Mouse (Mus musculus) spleen, postnatal 36 days (tissue): ENCODE measurements around the gene Exosc6.
"Not testable (repeated sequence)": the region's sequence is repeated elsewhere in the genome, so short reads cannot be mapped to it uniquely, and the experiment has no call there.

Experiments
- DNase-seq, 2 experiments: peaks; one replicate each; pipeline ENCODE4 v3.0.0; 2022; ENCODE audit warnings: low spot score in 2 of 2, mixed read lengths in 1 of 2

Gene Exosc6

DNA sequence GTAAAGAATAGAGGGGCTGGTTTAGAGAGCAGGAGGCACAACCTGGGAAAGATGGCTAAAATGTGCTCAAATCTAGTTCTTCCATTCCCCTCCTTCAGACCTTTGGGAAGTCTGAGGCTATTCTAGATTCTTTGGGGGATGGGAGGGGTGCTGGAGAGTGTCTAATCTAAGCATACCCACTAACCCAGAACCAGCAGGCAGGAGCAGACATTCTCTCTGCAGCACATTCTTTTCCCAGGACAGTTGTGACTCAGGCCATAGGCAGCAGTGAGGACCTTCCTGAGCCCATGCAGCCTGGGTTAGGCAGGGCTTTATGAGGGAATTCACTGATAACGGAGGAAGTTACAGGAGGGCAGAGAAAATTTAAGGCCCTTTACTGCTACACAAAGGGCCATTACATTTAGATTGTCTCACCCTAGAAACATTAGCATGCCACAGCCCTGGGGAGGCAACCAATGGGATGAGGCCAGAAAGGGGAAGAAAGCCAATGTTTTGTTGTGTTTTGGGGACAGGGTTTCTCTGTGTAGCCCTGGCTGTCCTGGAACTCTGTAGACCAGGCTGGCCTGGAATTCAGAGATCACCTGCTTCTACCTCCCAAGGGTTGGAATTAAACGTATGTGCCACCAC lies 2.9 kb downstream of the Exosc6 start:
- DNase-seq = no peak

DNA sequence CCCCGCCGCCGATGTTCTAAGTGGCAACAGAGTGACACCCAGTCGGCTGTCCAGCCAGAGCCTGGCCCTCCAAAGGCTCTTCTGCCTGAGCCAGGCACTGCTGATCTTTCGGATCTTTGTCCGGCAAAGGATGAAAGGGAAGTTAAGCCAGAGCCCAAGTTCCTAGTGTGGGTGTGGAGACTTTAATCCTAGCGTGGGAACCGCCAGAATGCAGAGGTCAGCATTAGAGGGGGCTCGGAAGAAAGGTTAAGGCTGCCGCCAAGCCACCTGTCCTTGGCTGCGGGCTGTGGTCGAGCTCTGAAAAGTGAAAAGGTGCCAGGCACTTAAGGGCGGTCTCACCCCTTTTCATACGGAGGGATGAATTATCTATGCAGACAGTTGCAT lies 5.5 kb downstream of the Exosc6 start:
- DNase-seq = no peak

DNA sequence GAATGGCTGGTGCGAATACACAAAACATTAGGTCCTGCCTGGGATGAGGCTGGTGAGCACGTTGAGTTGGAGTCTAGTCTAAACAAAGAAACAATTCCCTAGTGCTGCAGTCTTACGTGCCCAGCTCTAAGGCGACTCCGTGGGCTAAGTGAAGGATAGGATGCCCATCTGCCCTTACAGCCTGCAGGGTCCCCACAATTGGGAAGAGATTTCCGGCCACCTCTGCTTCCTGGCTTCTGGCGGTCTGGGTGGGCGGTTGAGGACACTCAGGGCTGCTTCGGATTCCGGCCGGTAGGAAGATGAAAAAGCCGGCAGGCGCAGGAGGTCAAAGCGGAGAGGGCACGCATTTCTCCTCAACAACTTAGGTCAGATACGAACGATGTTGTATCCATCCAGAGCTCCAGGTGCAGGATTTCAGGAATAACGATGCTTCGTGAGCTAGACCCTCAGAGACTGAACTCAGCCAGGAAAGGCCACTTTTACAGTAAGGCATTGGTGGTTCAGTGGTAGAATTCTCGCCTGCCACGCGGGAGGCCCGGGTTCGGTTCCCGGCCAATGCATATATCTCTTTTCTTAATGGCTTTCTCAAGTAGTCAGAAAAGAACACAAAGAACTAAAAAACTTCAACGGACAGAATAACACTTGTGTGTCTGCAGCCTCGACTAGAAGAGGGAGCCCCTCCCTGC lies 6.1 kb downstream of the Exosc6 start:
- peak; percentile 78 to 86 for DNase-seq

DNA sequence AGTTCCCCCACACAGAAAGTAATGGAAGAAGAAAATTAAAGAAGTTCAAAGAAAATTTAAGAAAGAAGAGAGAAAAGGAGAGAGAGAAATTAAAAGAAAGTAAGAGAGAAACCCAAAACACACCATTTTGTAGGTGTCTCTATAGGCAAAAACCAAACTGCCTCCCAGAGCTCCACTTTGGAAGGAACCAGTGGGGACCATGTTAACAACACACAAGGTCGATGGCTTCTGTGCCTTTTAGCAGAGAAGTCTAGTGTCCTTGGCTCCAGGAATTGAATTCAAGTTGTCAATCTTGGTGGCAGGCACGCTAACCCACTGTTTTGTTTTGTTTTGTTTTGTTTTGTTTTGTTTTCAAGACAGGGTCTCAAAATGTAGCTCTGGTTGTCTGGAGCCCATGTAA lies 6.8 kb downstream of the Exosc6 start:
- DNase-seq = no peak

DNA sequence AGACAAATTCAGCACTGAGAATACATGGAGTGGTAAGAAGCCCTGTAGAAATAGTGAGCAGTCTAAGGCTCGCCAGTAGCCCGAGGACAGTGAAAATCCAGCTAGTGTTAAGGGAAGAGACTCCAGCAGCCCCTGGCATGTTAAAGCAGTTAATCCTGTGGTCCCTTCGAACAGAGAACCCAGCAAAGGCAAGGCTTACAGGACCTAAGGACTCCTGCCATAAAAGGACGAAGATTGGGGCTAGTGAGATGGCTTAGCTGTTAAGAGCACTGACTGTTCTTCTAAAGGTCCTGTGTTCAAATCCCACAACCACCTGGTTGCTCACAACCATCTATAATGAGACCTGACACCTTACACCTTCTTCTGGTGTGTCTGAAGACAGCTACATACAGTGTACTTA lies 10.2 kb downstream of the Exosc6 start:
- DNase-seq = no peak

DNA sequence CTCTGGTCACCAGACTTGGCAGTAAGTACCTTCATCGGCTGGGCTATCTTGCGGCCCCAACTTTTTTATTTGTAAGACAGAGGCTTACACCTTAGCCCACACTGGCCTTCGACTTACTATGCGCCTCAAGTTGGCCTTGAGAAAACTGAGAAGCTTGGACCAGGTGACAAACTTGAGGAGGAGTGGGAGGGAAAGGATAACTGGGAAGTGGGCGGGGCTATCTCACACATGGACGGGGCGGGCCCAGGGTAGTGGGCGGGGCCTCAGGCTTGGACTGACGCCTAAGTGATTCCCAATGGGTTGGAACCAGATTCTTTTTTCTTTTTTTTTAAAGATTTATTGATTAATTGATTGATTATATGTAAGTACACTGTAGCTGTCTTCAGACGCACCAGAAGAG lies 11.3 kb downstream of the Exosc6 start:
- no peak for DNase-seq

DNA sequence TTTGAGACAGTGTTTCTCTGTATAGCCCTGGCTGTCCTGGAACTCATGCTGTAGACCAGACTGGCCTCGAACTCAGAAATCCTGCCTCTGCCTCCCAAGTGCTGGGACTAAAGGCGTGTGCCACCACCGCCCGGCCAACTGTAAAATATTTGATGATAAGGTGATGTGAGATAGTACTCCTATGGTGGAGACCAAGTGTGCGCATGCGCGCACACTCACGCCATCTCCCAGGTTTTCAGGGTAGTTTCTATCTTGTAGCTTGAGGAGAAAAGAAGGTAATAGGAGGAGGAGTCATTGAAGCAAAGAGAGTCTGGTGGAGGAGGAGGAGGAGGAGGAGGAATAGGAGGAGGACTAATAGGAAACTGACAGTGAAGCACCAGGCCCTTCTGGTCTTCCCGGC lies 12.5 kb downstream of the Exosc6 start:
- DNase-seq = not testable (repeated sequence)

DNA sequence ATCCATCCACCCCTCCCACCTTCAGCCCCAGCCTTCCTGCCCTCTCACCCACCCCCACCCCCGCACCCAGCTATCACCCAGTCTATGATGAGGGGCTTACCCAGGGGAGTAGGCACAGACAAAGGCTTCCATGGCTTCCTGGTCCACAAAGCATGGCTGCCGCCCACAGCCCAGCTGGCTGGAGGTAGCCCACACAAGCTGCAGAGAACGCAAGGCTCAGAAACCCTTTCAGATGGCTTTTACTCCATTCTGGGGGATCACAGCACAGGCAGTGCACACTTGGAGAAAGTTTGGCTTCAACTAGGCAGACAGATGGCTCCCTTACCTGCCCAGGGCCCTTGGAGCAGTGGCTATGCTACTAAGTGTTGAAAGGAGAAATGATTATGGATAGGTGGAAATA lies 19.8 kb downstream of the Exosc6 start:
- no peak for DNase-seq

DNA sequence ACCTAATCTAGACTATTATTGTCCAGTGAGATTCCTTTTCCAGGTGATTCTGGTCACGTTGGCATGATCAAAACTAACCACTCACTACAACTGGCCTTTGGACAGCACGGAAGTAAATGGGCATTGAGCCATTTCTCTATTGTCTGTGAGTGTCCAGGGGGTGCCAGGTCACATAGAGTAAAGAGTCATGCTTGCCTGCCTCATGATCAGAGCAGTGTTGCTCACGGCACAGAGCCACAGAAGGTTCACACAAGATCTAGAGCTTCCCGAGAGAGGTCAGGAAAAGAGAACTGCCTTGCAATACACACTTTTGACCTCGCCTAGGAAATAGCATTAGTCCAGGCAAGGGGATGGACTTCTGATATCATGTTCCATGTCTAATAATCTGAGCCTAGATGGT lies 23.3 kb downstream of the Exosc6 start:
- DNase-seq = no peak

DNA sequence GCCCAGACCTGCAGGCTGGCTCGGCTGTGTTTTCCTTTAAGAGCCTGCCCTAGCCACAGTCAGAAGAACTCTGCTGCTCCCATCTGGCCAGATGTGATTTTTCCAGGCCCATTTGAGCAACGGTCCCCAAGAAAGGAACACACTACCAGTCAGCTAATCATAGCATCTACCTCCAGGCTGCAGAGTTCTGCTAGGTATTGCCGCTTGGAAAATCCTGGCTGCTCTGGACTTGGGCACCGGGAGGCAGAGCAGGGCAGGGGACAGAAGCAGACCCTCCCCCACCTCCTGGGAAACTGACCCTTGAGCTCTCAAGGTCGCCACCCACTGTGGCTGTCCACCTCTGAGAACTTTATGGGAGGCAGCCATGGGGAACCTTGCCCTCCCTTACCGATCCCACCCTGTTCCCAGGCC lies 23.7 kb downstream of the Exosc6 start:
- DNase-seq = no peak

DNA sequence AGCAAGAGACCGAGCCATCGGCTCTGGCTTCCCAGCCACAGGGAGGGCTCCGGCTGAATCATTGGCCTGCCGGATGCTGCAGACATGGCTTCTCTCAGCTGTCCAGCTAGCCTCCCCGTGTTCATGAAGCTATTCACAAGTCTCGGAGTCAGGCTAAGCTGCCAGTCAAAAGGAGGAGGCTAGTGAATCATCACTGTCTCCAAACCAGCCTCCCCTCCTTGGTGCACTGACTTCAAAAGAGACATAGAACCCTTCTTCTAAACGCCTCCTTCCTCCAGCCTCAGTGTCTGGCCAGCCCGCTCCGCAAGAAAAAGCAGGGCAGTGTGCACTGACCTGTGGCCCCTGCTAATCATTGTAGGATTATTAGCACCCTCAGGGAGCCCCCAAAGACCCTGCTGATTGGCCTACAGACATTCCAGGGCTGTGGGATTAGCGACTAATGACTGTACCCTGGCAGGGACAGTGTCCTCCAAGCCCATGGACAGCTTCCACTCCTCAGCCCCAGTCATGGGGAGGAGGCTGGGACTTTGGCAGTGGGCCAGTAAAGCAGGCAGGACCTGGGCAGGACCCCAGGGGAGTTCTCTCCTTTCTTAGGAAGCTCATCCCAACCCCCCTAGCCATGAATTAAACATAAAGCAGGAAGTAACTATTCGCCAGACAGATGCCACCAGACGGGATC lies 25.6 kb downstream of the Exosc6 start:
- DNase-seq = no peak

DNA sequence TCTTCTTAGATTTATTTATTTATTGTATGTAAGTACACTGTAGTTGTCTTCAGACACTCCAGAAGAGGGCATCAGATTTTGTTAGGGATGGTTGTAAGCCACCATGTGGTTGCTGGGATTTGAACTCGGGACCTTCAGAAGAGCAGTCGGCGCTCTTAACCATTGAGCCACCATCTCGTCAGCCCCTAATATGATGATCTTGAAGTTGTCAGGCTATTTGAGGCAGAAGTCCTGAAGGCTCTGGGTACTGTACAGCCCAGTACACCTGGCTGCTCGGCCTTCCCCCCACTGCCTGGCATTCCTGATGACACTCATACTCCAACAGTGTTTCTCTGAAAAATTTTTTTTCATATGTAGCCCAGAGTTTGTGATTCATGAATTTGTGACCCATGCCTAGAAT lies 27.8 kb downstream of the Exosc6 start:
- DNase-seq = not testable (repeated sequence)

DNA sequence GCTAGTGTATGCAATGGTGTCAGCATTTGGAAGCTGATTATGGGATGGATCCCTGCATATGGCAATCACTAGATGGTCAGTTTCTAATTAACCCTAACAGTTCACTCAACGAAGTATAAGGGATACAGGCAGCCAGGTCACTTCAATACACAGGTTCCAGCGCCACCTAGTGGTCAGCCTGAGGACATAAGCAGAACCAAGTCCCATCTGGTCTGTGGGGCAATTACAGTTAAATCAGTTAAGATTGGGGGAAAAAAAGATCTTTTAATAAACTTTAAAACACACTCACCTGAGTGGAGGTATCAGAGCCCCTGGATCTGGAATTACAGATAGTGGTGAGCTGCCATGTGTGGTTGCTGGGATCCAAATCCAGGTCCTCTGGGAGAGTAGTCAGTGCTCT lies 34.0 kb downstream of the Exosc6 start:
- DNase-seq = peak; percentile 61 to 62

DNA sequence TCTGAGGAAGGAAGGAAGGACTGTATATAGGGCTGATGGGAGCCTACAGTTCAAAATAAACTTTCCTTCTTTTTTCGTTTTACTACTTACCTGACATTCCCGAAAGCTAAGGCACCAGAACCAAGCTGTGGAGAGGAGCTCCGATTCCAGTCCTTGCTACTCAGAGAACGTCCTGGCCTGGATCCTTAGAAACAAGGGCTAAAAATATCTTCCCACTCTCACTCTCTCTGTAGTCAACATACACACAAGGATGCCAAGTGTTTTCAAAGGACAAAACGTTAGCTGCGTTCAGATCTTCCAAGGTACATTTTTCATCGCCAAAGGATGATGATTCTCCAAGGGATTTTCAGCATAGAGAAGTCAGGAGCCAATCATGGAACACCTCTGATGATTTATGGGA lies 35.6 kb downstream of the Exosc6 start:
- DNase-seq = no peak

DNA sequence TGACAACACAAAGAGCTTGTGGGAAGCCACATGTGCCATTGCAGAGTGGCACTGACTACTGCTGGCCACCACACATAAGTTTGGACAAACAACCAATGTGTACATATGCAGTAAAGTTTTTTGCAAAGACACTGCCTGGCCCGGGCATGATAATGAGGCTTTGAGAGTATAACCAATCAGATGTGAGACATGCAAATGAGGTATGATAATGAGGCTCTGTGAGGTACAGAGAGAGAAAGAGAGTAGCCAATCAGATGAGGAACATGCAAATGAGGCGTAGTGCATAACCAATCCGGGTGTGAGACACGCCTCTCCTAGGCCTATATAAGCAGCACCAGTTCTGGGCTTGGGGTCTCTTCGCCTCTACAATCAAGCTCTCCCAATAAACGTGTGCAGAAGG lies 36.2 kb downstream of the Exosc6 start, which contains the start of gene Clec18a:
Gene Clec18a (minus strand): TSS at position 101 of the 400 bp plus-strand sequence.
- DNase-seq = not testable (repeated sequence)

DNA sequence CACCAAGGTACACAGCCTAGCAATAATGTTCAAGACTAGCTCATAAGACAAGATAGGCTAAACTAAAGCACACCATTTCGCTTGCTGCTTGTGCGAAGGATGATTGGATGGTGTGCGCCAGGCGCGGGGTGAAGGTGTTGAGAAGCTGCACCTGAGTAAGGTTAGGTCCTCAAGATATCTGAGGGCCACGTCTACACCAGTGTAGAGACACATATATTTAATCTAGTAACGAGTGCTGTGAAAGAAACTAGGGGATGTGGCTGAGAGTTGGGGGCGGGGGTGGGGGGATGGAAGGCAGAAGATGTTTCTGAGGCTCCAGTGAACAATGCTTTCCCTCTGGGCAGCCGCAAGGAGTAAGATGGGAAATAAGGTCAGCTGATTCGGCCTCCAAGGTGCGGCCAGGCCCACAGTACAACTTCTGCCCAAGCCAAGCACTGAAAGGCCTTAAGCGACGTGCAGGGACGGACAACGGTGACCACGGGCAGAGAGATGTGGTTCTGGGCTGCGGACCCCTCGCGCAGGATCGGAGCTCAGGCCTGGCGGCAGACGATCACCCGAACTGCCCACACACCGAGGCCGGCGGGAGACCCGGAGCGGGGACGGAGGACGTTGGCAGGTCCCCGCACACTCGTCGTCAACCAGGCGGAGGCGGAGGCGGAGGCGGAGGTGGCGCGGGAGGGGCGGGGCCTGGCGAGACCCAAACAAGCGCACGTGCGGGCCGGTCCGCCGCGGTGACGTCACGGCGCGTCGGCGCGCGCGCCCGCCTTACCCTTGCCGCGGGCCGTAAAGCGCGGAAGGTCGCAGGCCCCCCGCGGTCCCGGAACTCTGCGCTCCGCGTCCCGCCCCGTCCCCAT lies 38.0 kb downstream of the Exosc6 start, which contains the start of gene Pdpr:
Gene Pdpr (plus strand): TSS at position 766 of the 854 bp plus-strand sequence.
- DNase-seq = peak; percentile 90 to 91

DNA sequence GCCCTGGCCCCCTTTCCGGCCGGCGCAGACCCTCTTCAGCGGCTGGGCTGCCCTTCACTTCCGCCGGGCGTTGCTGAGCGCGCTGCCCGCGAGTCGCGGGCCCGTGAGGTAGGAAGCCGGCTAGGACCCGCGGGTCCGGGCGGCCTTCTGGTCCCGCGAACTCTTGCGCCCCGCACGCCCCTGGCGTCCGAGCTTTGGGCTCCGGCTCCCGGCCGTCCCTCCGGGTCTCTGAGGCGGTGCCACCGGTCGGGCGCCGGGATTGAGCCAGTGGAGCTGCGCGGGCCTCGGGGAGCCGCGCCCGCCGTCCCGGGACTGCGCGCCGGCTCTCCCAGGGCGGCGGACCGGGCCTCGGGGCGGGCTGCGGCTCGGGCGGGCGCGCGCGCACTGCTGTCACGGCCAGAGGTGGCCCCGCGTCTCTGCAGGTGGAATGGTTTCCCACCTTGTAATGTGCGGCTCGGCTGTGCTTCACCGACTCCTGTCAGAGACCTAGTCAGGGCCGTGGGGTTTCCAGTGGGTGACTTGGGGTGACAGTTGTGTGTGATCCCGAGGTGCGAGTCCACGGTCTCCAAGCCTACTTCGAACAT lies 38.7 kb downstream of the Exosc6 start:
- peak in 1 of 2 experiments; percentile 9 for DNase-seq
